Mouse (Mus musculus): ENCODE measurements around the gene Kcnh2.
A peak's percentile ranks its signal among the peaks of the same experiment; 100 is the strongest.

- 0 out of 2 replicates have a peak, but pooled peaks have one; percentile 6 for TF ChIP-seq CTCF (IDR thresholded peaks at IDR 0.05; ENCODE audit: low read depth)
- TF ChIP-seq EP300 (IDR thresholded peaks at IDR 0.05; ENCODE audit: low read depth) = no peak
Observed at GRCm38 (mm10) chr5:24388246-24388915, 37.0 kb upstream of the Kcnh2 start.

Measured in liver, postnatal 0 days (tissue).